Mouse (Mus musculus) CD4-positive helper T cell, adult 2 months (primary cell): ENCODE measurements around the gene Cfd.

Experiments
- DNase-seq: peaks from one replicate; pipeline ENCODE4 v3.0.0-alpha.2; 2012; ENCODE audit warnings: low read depth, missing footprints, low spot score

Gene Cfd

DNA sequence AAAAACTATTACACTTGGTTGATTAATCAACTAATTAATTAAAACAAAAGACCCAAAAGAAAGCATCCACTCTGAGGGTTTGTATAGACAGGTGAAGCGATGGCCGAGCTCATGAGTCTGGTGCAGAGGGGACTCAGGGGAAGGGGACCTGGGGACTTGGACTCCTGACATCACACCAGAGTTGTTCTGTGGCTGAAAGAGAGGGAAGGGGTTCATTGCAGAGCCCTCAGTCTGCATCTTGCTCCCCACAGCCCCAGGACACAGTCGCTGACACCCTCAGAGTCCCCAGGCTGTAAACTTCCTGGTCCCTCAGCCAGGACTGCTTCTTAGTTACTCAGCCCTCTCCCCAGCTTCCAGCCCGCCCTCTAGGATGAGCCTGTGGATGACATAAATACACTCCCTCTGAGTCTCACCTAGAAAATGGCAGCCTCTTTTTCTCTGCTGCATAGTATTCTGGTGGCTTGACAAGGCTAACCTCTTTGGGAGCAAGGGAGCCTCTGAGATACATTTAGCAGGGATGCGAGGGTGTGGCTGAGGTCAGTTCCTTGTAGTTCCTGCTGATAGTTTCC, 27.0 kb downstream of the Cfd start:
- DNase-seq = no peak

DNA sequence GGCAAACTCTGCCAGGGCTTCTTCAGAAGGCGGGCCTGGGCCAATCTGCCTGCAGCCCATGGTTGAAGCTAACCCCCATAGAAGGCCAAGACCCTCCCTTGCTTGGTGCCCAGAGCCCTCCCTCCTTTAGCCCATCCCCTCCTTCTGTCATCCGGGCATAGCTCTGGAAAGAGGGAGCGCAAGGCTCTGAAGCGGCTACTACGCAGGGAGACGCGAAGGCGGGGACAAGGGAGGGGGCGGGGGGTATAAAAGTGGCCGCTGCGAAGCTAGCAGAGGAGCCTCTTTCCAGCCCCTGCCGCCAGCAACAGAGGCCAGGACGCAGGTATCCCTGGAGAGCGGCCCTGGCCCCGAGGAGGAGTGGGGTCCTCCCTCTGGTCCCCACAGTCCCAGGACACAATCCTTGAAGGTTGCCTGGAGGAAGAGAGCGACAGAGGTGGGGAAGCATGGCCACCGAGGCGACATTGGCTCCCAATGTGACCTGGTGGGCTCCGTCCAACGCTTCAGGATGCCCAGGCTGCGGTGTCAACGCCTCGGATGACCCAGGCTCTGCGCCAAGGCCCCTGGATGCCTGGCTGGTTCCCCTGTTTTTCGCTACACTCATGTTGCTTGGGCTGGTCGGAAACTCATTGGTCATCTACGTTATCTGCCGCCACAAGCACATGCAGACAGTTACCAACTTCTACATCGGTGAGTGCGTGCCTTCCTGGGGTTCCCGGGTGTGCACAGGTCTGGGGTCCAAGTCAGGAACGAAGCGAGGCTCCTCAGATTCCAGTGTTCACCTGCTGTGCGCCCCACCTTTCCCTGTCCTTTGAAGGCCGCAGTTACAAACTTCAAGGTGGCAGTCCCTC, 27.8 kb downstream of the Cfd start:
- DNase-seq = no peak

DNA sequence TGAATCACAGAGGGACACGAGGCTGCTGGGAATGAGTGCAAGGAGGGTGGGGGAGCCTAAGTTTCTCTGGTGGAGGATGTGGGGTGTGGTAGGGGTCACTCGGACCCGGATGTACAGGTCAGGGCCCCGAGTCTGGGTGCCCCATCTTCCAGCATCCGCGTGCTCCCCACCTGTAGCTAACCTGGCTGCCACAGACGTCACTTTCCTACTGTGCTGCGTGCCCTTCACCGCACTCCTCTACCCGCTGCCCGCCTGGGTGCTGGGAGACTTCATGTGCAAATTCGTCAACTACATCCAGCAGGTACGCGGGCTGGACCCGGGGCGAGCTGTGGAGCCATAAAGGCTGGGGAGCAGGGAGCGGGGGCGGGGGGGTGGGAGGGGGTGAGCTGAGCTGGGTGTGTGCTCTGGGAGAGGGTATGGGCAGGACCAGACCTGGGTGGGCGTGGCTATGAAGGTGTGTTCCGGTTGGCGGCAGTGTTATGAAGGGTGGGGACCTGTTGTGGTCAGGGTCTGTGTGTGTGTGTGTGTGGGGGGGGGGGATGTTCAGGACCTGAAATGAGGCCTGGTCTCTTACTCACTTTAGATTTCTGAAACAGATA, 28.7 kb downstream of the Cfd start:
- peak; percentile 51 for DNase-seq

DNA sequence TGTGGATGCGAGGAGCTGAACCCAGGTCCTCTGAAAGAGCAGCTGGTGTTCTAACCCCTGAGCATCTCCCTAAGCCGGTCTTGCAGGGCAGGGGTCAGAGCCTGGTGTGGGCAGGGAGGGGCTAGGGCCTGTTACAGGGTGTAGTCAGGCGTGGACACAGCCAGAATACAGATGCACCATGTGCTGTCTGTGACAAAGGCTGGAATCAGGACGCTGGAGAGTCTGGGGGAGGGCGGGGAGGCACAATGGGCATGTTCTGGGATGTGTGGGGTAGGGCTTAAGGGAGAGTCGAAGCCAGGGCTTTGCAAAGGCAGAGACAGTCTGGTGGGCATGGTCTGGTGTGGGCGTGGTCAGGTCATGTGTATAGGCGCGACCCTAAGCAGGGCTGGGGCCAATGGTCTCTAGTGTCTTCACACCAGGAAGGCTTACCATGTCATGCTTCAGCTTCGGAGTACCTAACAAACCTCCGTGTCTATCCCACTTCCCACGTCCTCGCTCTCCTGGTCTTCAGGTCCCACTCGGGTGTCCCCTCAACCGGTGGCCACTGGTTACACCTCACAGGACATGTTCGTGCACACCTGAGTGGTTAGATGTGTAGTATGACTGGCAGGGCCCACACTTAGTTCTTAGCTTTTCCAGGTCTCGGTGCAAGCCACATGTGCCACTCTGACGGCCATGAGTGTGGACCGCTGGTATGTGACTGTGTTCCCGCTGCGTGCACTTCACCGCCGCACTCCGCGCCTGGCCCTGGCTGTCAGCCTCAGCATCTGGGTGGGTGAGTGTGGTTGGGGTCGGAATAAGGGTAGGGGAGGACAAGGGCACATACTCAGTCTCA, 29.6 kb downstream of the Cfd start:
- DNase-seq = no peak

DNA sequence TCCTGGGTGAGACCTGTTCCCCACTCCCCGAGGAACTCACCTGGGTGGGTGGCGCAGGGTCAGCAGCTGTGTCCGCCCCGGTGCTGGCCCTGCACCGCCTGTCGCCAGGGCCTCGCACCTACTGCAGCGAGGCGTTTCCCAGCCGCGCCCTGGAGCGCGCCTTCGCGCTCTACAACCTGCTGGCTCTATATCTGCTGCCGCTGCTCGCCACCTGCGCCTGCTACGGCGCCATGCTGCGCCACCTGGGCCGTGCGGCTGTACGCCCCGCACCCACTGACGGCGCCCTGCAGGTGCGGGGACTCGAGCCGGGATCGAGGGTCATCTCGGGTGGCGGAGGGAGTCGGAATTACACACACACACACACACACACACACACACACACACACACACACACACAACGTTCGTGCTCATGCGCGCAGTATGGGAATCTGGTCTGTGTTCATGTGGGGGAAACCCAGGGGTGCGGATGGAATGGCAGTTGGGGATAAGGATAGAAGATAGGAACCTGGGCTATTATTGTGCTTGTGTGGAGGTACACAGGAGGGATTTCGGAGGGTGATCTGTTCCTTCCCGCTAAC, 30.4 kb downstream of the Cfd start, which contains the start of gene R3hdm4:
R3hdm4 (minus strand) TSS at position 251 of the 578 bp plus-strand sequence.
- DNase-seq = no peak

DNA sequence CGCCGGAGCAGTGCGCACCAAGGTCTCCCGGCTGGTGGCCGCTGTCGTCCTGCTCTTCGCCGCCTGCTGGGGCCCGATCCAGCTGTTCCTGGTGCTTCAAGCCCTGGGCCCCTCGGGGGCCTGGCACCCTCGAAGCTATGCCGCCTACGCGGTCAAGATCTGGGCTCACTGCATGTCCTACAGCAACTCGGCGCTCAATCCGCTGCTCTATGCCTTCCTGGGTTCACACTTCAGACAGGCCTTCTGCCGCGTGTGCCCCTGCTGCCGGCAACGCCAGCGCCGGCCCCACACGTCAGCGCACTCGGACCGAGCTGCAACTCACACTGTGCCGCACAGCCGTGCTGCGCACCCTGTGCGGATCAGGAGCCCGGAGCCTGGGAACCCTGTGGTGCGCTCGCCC, 30.9 kb downstream of the Cfd start:
- DNase-seq = no peak

DNA sequence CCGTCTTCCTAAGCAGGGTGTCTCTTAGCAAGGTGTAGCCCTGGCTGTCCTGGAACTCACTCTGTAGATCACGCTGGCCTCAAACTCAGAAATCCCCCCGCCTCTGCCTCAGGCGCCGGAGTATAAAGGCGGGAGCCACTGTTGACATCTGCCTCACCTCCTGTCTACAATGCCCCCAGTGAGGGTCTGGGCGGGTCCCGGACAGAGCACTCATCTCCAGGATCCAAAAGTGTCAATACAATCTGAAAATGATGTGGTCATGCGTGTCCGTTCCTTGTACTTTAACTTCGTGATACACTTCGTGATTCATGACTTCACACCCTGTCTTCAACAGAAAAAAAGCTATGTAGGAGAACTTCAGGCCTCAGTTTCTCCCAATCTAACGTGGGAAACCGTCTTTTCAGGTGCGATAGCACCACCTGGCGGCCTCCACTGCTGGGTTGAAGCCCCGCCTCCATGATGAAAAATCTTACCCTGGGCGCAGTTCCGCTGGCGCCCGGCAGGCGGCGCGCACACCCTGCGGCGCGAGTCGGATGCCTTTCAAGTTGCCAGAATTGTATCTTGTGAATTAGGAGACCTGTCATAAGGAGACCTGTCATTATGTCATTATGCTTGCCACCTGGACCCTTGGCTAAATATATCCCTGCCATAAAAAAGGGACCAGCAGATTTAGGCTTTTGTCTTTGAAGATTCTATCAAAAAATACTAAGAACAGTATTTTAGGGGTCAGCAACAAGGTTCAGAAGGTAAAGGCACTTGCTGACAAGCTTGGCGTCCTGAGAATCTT, 34.5 kb downstream of the Cfd start:
- peak; percentile 92 for DNase-seq

DNA sequence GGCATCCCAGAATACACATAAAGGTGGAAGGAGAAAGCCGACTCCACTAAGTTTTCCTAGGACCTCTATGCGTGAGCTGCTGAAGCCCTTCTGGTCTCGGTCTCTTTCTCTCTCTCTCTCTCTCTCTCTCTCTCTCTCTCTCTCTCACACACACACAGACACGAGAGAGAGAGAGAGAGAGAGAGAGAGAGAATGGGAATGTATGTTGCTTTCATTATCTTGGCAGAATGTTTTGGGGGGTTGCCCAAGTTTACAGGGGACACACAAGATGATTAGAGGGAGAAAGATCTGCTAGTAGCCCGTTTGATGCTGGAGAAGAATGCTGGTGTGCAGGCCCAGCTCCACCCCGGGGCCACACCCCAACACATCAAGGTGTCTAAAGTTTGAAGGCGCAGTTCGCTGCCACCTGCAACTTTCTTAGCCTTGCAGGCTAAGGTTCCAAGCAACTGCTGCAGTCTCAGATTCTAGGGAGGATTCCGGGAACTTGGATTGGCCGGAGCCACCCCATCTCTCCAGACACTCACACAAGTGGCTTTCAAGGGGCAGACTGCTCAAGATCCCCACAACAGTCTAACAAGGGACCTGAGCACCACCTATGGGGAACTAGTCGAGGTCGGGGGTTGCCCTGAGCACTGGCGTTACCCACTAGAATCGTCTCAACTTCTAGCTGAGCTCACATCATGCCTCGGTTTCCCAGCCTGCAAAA, 35.3 kb downstream of the Cfd start:
- DNase-seq = peak; percentile 71

DNA sequence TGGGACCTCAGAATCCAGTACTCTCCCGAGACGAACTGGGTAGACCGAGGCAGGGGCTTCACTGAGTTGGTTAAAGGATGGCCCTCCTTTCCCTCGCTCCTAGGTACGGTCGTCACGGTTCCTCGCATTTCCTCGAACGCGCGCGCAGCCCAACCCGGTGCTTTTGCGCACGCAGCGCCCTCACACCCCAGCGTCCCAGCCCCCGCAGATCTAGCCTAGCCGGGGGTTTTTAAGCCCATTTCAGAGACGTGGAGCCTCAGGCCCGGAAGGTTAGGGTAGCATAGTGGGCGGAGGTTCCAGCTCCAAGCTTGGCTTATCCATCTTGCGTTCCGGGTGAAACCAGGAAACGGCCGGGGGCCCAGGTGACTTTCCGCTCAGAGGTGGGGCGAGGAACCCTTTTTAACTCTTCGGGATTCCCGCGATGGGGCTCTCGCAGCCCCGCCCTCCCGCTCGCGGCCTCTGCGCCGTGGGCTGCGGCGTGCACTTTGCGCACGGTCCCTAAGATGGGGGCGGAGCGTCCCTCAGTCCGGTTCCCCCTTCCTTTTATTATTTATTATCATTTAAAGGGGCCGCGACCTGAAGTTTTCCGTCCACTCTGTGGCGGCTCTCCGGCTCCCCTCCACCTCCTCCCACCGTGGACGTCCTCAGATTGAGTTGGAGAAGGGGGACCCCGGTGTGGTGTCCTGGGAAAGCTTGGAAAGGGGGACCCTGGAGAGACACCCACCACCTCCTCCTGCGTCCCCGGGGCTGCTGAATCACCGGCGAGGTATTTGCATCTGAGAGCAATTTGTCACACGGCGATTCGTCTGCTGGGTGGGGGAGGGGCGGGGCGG, 36.1 kb downstream of the Cfd start, which contains the start of gene Arid3a:
Arid3a (plus strand) TSS at position 553 of the 833 bp plus-strand sequence.
- DNase-seq = peak; percentile 98

DNA sequence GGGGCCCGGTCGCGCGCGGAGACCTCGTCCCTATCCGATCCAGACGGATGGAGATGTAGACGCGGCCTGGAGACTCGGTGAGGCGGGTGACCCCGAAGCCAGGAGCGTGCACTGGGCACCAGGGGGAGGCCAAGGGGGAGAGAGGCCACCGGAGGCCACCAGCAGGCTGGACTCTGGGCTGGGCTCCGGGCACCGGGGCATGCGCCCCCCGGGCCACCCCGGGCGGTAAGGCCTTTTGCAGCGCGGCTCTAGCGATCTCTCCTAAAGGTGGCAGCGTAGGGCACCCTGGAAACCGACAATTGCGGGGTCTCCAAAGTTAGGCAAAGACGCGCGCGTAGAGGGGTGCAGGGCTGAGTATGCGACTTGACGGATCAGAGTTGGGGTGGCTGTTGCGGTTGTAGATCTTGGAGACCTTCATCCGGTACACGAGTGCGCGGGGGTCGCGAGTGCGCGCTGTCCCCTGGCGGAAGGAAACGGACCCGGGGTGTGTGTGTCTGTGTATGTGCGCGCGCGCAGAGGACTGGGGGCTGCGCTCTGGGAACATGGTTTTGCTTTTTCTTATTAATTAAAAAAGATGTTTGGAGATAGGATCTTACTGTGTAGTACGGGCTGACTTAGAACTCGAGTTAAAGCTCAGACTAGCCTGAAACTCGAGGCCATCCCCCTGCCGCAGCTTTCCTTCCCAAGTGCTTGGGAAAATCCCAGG, 36.8 kb downstream of the Cfd start:
- DNase-seq = peak; percentile 70

DNA sequence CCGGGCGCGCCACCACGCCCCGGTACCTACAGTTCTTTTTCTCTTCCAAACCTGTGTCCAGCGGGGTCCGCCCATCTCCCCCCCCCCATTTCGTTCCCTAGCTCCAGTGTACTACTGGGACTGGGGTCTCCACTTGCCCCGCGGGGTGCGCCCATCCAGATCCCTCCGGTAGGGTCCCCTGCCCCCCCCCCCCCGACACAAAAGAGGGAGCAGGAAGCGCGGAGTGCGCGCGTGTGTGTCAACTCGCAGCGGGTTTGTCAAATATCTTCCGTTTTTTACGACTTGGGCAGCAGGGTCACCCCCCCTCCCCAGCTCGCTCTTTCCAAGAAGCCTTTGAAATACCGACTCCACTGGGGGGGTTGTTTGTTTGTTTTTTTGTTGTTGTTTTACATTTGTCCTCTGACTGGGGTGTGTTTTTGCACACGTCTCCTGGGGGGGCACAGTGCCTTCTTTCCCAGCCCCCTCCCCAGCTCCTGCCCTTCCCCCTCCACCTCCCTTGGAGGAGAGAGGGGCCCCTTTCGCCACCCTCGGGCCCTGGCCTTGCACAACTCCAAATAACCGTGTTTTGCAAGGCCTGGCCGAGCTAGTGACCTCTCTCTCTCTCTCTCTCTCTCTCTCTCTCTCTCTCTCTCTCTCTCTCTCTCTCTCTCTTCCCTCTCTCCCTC, 37.5 kb downstream of the Cfd start:
- peak; percentile 58 for DNase-seq

DNA sequence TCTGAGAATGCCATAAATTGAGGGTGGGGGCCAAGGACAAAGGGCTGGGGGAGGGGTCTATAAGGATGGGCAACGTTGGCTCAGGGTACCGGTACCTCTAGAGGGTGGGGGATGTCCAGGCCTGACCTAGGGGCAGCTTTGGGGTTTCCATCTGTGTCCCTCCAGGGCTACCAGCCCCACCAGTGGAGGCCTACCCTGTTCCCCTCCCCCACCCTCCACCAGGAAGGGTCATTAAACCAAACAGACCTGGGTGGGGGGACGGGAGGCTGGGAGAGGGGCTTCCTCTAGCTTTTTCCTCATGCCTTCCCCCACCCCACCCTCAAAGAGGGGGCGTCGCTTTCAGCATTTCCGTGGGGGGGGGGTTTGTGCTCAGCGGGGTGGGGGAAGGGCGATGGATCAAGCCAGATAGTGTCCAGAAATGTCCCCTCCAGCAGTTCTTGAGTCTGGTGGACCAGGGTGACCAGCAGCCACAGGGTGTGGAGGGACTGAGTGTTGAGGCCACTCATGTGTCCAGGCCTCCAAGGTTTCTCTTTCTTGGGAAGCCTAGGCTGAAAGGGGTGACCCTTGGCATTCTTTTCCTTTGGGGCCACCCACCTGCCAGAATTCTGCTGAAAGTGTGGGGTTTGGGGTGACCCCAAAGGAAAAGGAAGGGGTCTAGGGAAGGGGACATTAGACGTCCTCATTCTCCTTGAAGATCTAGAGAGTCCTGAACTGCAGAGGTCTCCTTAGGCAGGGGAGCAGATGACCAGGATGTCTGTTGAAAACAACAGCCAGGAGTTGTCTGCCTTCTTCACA, 38.5 kb downstream of the Cfd start:
- no peak for DNase-seq

DNA sequence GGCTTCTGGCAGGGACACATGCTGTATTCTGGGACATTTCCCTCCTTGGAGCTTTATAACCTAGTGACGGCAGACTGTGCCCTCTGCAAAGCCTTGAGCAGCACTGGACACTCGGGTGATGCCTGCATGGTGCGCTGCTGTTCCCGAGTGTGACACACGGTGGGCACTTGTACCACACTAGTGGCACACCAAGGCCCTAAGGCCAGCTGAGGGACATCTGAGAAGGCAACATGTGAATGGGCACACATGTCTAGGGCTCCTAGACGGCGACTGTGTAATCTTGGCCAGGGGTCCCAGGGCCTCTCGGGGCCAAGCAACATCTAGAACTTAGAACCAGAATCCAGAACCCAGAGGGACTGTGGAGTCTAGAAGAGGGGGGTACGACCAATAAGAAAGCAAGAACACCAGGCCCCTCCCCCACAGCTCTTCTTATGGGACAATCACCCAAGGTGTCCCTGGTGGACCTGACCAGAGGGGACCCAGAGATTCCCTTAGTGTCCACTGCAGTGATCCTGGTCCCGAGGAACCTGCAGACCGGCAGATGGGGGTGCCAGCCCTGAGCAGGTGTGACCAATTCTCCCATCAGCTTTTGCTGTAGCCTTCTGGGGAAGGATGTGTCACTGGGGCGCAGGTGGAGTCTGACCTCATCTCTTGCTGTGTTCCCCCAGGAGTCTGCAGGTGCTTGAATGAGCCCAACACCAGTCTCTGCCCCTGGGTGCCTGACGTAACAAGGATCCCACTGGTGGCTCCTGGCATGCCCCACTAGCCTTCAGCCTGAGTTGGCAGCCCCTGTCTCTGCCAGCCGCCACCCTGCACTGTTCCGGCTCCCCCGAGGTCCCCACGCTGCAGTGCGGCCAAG, 39.5 kb downstream of the Cfd start:
- no peak for DNase-seq

DNA sequence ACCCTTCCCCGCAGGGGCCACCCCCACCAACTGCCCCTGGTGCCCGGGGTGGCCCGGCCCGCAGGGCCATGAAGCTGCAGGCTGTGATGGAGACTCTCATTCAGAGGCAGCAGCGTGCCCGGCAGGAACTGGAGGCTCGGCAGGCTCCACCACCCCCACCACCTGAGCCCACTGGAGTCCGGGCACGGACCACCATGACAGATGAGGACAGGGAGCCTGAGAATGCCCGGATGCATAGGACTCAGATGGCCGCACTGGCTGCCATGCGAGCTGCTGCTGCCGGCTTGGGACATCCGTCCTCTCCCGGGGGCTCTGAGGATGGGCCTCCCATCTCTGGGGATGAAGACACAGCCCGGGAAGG, 40.2 kb downstream of the Cfd start:
- DNase-seq = no peak

DNA sequence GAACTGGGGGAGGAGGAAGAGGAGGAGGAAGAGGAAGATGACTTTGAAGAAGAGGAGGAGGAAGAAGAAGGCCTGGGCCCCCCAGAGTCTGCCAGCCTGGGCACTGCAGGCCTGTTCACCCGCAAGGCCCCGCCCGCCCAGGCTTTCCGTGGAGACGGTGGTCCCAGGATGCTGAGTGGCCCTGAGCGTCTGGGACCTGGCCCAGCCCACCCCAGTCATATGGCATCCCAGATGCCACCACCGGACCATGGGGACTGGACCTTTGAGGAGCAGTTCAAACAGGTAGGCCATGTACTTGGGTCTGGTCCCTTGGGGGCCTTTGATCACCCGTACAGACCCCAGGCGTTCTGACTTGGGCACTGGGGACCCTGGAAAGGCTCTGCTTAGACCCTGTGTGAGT, 41.1 kb downstream of the Cfd start:
- DNase-seq = no peak

DNA sequence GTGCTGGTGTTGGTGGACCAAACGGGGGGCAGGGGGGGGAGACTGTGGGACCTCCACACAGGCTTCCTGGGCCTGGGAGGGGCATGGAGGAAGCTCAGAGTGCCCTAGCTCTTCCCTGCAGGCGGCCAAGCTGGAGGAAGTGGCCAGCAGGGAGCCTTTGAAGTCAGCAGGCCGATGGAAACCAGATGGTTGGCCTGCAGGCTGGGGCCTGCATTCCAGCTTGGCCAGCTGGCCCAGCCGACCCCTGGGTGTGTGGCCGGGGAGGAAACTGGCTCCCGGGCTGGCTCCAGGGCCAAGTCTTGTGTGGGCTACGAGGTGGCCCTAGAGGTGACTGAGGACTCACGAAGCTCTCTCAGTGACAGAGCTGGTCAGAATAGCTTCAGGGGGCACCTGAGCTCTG, 42.1 kb downstream of the Cfd start:
- no peak for DNase-seq
